Mouse (Mus musculus) liver, postnatal 0 days (tissue): ENCODE results near the gene Med8.

ENCODE experiments used
- CTCF ChIP-seq: sonication (generic); IDR thresholded peaks from 2 replicates; pipeline ENCODE4 v1.5.1; 2016; ENCODE audit warnings: antibody characterized with exemption, low read depth
- EP300 ChIP-seq: IDR thresholded peaks from 2 replicates; pipeline ENCODE4 v1.6.1; 2016; ENCODE audit warnings: antibody characterized with exemption, low read depth, mild to moderate bottlenecking

DNA sequence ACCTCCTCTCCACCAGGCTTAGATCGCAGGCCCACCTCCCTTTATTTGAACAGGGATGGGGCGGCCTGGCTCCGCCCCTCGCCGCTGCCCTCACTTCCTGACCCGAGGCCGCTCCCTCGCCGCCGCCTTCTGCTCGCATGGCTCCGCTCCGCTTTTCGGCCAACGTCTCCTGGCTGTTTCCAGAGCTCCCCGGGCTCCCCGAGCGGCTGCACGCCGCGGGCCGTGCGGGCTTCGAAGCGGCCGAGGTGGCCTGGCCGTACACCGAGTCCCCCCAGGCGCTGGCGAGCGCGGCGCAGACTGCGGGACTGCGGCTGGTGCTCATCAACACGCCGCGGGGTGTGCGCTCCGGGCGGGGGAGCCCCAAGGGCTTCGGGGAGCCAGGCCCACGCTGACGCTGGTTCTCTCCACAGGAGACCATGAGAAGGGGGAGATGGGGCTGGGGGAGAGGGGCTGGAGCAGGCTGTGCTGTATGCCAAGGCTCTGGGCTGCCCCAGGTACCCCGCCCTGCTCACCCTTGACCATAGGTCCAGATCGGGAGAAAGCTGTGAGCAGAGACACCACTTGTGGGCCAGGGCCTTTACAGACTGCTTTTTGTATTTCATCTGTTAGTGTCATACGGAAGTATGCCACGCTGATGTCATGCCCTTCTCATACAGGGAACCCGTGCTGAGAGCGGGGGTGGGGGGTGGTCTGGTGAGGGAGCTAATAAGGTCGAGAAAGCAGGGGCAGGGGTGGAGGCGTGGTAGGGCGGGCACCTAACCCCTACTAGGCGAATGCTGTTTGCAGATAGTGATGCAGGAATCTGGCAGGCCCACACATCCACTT, 49.0 kb upstream of the Med8 start:
- no peak for TF ChIP-seq CTCF
- no peak for TF ChIP-seq EP300
